Mouse (Mus musculus): ENCODE measurements at regions not wholly inside any gene's neighbourhood (a gene's known extent, or its start where the extent isn't known, plus 50 kb on each side); places are given as distances from the start of the nearest gene placed in this dataset.

- TF ChIP-seq CTCF (IDR thresholded peaks at IDR 0.05; ENCODE audit: insufficient read depth, low read depth, low read length) (no peak), POLR2A (IDR thresholded peaks at IDR 0.05; ENCODE audit: insufficient read depth, low read depth, low read length) (no peak)
Measured at GRCm38 (mm10) chr2:170291841-170292655, 135.6 kb downstream of the Bcas1 start.
